Mouse (Mus musculus): Measurements from ENCODE around the gene Ly6g5c. TPM values are rescaled to one million over a fixed set of nuclear protein-coding genes. Genes with fewer than 3 reads are reported as not detected.

Gene Ly6g5c
- polyA plus RNA-seq, 1 experiment from 2014 or later, result not detected

DNA sequence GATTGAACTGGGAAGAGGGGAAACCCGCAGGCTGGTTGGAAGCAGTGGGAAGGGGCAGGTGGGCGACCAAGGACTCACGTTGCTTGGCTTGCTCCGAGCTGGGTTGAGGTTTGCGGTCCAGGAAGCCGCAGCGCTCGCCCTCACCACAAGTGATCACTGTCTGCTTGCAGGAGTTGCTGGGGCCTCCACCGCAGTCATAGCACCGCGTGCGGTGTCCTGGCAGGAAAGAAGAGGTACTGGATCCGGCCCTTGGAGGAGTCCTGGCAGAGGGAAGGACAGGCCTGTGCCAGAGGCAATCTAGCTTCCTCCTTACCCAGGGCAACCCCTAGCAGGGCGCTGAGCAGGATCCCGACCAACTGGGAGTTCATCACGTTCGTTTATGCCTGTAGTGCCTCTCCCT, 34.0 kb upstream of the Ly6g5c start:
- WGBS (ENCODE audit: missing documents), result 18% methylated on average over 17 of the region's 17 CpGs
- Histone ChIP-seq H3K4me3 (ENCODE audit: inconsistent target) (no peak overlapping the region), H3K79me2 (ENCODE audit: inconsistent target) (no peaks in the 10 kb centered on the region), H3K27ac (no peak overlapping the region), H3K36me3 (ENCODE audit: inconsistent target) (no peaks in the 10 kb centered on the region)

DNA sequence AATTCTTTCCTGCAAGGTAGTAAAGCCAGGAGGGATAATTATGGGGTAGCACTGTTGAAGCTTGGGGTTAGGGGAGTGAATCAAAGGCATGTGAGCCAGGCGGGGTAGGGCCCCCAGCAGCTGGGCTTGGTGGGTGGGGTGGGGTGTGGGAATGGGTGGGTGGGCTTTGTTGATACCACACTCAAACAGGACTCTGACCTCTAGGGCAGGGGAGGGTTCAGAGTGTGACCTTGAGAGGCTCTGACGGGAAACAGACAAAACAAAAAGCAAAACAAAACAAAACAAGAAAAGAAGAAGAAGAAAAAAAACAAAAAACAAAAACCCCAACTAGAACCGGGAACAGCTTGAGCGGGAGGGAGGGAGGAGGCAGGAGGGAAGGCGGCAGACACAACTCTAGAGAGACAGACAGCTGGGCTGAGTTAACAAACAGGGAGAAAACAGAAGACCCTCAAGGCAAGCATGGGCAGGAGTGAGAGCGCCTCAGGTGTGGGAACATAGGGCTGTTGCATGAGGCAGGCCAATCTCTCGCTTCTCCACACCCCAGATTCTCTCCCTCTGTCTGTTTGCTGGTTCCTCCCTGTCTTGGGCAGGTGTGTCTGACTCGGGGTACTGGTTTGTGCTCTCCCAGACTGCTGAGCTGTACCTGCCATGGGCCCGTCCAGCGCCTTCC, 31.4 kb upstream of the Ly6g5c start, which contains the start of gene Ly6g6e:
Gene Ly6g6e (plus strand): TSS at position 396 of the 670 bp plus-strand sequence.
- peak within 1 kb of the TSS; percentile 19; the same call in 1 of the 2 replicates for H3K27ac ChIP-seq
- 68% methylated on average over 10 of the region's 10 CpGs for WGBS (ENCODE audit: missing documents)
- peak within 1 kb of the TSS; percentile 29 for H3K4me3 ChIP-seq (ENCODE audit: inconsistent target)
- H3K79me2 ChIP-seq (ENCODE audit: inconsistent target), result no peaks in the 10 kb centered on the region
- no peaks in the 10 kb centered on the region for H3K36me3 ChIP-seq (ENCODE audit: inconsistent target)

DNA sequence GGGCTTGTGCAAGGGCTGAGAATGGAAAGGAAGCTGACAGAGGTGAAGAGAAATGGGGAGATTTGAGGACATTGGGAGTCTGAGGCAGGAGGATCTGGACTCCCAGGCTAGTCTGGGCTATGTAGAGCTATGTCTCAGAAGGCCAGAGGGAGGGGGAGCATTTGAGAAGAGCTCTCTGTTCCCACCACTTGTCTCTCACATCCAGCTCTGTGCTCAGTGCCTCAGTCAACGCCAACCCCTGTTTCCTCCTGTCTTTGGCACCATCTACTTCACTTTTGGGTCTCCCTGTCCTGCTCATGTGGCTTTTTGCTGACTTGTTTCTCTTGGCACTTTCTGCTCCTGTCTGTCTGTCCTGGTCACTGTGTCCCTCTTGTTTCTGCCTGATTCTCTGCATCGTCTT, 30.8 kb upstream of the Ly6g5c start:
- Histone ChIP-seq H3K79me2 (ENCODE audit: inconsistent target) (no peaks in the 10 kb centered on the region), H3K4me3 (ENCODE audit: inconsistent target) (peak overlapping the region; percentile 29), H3K27ac (0 out of 2 replicates have a peak overlapping the region, but pooled peaks have one; percentile 19), H3K36me3 (ENCODE audit: inconsistent target) (no peaks in the 10 kb centered on the region)
- 28% methylated on average over 2 of the region's 2 CpGs for WGBS (ENCODE audit: missing documents)

DNA sequence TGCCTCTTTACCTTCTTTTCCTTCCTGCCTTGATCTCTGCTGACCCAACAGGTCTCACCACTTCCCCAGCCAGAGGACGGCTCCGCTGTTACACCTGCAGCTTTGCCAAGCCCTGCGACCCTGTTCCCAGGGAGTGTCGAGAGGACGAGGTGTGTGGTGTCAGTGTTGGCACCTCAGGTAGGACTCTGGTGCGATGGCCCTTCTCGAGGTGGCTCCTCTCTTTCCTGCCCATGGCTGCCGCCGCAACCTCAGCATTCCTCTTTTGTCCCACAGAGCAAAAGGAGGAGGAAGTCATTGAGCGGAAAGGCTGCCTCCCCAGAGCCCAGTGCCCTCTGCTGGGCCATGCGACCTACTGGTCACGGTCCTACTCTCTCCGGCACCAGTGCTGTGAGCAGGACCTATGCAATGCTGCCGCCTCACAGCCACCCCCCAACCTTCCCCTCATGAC, 30.3 kb upstream of the Ly6g5c start, which contains the start of gene Ly6g6d:
Gene Ly6g6d (minus strand): TSS at position 280 of the 448 bp plus-strand sequence.
- H3K4me3 ChIP-seq (ENCODE audit: inconsistent target), result peak within 1 kb of the TSS; percentile 29
- H3K27ac ChIP-seq, result peak within 1 kb of the TSS; percentile 19; the same call in 1 of the 2 replicates
- H3K79me2 ChIP-seq (ENCODE audit: inconsistent target), result no peaks in the 10 kb centered on the region
- no peaks in the 10 kb centered on the region for H3K36me3 ChIP-seq (ENCODE audit: inconsistent target)
- 2% methylated on average over 14 of the region's 14 CpGs for WGBS (ENCODE audit: missing documents)

DNA sequence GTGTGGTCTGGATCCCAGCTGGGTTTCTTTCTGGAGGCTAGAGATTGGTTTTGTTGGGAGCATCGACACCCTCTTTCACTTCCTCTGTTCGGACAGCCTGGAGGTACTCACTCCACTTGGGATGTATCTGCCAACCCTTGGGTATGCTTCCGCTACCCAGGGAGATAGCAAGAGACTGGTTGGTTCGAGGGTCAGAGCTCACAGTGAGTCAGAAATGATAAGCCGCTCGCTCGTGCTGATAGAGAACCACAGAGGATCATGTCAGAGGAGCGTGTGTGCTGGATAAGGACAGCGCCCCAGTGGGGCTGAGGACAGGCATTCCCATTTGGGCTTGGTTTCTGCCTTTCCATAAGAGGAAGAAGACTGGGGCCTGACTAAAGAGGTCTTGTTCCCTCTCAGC, 28.3 kb upstream of the Ly6g5c start:
- H3K4me3 ChIP-seq (ENCODE audit: inconsistent target), result no peak overlapping the region
- no peaks in the 10 kb centered on the region for H3K36me3 ChIP-seq (ENCODE audit: inconsistent target)
- H3K27ac ChIP-seq, result no peak overlapping the region
- WGBS (ENCODE audit: missing documents), result 65% methylated on average over 9 of the region's 9 CpGs
- no peaks in the 10 kb centered on the region for H3K79me2 ChIP-seq (ENCODE audit: inconsistent target)

DNA sequence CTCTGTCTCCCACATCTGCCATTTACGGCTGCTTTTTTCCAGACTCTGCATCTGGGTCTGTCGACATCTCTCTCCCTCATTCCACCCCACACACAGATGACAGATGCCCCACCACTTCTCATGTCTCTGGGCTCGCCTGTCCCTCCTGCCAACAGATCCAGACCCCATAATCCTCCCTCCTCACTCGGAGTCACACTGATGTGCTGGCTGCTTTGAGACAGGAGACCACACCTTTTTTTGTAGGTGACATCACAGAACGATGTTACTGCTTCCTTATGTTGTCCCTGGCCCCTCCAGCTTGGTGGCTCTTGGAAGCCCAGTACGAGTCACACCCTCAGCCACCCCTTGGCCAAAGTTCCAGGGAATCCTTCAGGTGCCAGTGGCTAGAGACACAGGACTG, 27.8 kb upstream of the Ly6g5c start:
- Histone ChIP-seq H3K79me2 (ENCODE audit: inconsistent target) (no peaks in the 10 kb centered on the region), H3K4me3 (ENCODE audit: inconsistent target) (no peak overlapping the region), H3K36me3 (ENCODE audit: inconsistent target) (no peaks in the 10 kb centered on the region), H3K27ac (no peak overlapping the region)
- 77% methylated on average over 5 of the region's 6 CpGs for WGBS (ENCODE audit: missing documents)

DNA sequence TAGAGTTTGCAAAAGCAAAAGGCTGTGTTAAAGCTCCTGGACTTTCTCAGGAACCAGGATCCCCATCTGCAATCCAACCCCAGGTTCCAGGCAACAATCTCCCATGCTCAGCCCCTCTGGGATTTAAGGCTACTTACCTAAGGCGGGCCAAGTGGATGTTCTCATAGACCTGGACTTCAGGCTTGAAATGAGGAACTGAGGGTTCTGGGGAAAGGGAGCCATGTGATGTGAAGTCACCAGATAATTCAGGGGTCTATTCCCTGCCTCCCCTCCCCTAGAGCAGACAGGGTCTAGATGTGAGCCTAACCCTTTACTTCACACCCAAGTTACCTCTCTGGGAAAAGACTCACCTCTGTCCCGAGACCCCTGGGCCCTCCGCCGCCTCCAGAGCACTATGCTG, 27.4 kb upstream of the Ly6g5c start:
- H3K4me3 ChIP-seq (ENCODE audit: inconsistent target), result no peak overlapping the region
- no peak overlapping the region for H3K27ac ChIP-seq
- no peaks in the 10 kb centered on the region for H3K79me2 ChIP-seq (ENCODE audit: inconsistent target)
- H3K36me3 ChIP-seq (ENCODE audit: inconsistent target), result no peaks in the 10 kb centered on the region
- 95% methylated on average over 4 of the region's 4 CpGs for WGBS (ENCODE audit: missing documents)

DNA sequence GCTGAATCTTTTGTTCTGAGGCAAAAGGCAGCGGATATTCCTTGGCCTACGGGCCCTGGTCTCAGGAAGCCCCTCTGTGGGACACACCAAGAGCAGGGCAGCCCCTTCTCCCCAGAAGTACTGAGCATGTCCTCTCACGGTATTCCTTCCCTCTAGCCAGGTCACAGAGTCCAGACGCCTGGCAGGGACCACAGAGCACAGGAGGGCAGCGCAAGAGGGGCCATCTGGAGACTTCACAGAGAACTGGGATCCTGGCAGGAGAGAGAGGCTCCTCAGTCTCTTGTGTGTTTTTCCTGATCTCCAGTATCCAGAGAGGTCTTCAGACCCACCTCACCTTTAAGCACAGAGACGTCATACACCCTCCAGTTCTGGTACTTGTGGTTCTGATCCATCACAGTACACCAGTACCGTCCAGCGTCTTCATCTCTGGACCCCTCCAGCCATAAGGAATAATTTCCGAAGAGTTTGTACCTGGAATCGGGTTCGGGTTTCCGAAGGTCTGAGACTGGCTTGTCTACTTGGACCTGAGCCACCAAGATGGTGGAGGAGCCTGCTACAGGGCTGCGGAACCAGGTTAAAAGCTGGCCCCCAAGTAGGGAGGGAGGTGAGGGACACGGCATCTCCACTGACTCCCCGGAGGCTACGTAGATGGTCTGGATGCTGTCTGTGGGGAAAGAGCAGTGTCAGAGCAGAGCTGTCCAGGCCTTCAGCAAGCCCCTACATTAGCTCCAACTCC, 25.1 kb upstream of the Ly6g5c start:
- no peak overlapping the region for H3K4me3 ChIP-seq (ENCODE audit: inconsistent target)
- 94% methylated on average over 16 of the region's 16 CpGs for WGBS (ENCODE audit: missing documents)
- no peaks in the 10 kb centered on the region for H3K79me2 ChIP-seq (ENCODE audit: inconsistent target)
- no peak overlapping the region for H3K27ac ChIP-seq
- H3K36me3 ChIP-seq (ENCODE audit: inconsistent target), result no peaks in the 10 kb centered on the region

DNA sequence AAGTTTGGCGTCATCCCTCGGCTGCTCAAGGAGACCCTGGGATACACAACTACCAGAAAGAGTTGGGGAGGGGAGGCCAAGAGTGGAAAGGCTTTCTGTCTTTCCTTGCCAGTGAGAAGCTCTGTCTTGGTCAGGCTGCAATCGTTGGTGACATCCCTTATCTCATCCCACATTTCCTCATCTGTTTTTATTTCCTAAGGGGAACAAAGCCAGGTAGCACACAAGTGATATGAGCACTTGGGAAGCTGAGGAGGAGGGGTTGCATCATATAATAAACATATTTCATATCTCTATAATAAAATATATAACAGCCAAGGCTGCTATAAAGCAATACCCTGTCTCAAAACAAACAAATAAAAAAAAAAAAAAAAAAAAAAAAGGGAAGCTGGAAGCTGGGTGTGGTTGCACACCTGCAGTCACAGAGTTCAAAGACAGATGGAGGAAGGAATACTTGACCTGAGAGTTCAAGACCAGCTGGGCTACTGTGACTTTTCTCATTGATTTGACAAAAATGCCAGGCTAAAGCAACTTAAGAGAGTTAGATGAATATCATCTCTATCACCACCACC, 24.1 kb upstream of the Ly6g5c start:
- Histone ChIP-seq H3K36me3 (ENCODE audit: inconsistent target) (no peaks in the 10 kb centered on the region), H3K79me2 (ENCODE audit: inconsistent target) (no peaks in the 10 kb centered on the region), H3K4me3 (ENCODE audit: inconsistent target) (no peak overlapping the region), H3K27ac (no peak overlapping the region)
- WGBS (ENCODE audit: missing documents), result 63% methylated on average over 3 of the region's 3 CpGs

DNA sequence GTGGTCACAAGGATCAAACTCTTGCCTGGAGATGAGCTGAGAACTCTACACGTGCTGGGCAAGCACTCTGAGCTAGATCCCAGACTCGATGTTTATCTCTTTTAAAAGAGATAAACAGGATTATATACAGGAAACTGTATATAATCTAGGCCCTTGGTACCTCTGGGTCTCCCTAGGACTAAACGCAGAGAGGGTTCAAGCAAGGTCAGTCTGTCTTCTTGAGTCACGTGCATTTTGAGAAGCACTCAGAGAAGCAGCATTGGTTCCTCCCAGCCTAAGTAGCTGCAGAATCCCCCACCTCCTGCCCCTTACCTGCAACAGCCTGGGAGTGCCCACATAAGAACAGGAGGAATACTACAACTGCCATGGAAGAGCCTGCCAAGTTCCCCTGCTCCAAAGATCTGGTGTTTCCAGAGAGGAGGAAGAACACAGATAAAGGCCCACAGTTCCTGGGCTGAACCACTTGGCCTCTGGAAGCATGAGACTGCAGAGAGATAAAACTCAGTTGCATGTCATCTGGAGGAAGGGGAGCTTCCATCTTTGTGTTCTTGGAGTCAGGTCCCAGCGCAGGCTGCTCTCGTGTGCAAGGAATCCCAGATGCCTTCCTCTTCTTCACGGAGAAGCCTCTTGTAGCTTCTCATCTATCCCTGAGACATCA, 22.7 kb upstream of the Ly6g5c start, which contains the start of gene Ly6g6f:
Gene Ly6g6f (minus strand): TSS at position 403 of the 658 bp plus-strand sequence.
- H3K27ac ChIP-seq, result no peak within 1 kb of the TSS
- H3K4me3 ChIP-seq (ENCODE audit: inconsistent target), result no peak within 1 kb of the TSS
- WGBS (ENCODE audit: missing documents), result 91% methylated on average over 7 of the region's 7 CpGs

DNA sequence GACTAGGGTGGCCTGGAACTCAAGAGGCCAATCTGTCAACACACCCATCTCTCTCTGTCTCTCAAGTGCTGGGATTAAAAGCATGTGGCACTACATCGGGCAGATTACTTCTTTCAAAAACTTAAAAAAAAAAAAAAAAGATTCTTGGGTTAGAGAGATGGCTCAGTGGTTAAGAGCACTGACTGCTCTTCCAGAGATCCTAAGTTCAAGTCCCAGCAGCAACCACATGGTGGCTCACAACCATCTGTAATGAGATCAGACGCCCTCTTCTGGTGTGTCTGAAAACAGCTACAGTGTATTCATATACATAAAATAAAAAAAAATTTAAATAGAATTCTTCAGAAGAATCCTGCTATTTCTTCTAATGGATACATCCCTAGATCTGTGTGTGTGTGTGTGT, 19.9 kb upstream of the Ly6g5c start:
- Histone ChIP-seq H3K79me2 (ENCODE audit: inconsistent target) (peaks cover 13% of the 10 kb centered on the region; the same call in 1 of the 2 replicates), H3K27ac (no peak overlapping the region), H3K36me3 (ENCODE audit: inconsistent target) (peaks cover 16% of the 10 kb centered on the region), H3K4me3 (ENCODE audit: inconsistent target) (no peak overlapping the region)
- WGBS (ENCODE audit: missing documents), result 47% methylated on average over 2 of the region's 2 CpGs

More for the DNA sequence above, 22.7 kb upstream of the Ly6g5c start, which contains the start of gene Ly6g6f:
- H3K79me2 ChIP-seq (ENCODE audit: inconsistent target), result peaks cover 8% of the 10 kb centered on the region; the same call in 1 of the 2 replicates
- no peaks in the 10 kb centered on the region for H3K36me3 ChIP-seq (ENCODE audit: inconsistent target)

DNA sequence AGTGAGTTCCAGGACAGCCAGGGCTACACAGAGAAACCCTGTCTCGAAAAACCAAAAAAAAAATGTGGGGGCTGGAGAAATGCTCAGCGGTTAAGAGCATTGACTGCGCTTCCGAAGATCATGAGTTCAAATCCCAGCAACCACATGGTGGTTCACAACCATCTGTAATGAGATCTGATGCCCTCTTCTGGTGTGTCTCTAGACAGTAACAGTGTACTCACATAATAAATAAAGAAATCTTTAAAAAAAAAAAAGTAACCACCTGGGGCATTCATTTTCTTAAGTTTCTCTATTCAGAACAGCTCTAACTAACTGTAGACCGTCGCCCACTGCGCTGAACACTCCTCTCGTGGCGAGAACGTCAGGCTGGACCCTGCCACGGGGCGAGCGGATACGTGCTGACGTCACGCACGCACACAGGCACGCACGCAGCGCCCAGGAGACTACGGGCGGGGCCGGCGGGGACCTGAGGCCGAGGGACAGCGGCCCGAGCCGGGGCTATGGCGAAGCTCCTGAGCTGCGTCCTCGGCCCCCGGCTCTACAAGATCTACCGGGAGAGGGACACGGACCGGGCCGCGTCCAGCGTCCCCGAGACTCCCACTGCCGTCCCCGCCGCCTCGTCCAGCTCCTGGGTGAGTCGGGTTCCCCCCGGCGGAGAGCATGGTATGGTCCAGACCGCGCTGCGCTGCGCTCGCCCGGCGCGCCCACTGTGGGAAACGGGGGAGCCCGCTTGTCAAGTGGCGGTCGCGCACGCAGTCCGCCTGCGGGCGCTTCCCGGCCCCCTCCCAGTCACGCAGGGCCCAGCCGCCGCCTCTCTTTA, 19.0 kb upstream of the Ly6g5c start, which contains the start of gene Abhd16a:
Gene Abhd16a (plus strand): TSS at position 439 of the 820 bp plus-strand sequence.
- H3K4me3 ChIP-seq (ENCODE audit: inconsistent target), result peak within 1 kb of the TSS; percentile 68
- H3K36me3 ChIP-seq (ENCODE audit: inconsistent target), result peaks cover 25% of the 10 kb centered on the region
- peaks cover 13% of the 10 kb centered on the region; the same call in 1 of the 2 replicates for H3K79me2 ChIP-seq (ENCODE audit: inconsistent target)
- WGBS (ENCODE audit: missing documents), result 3% methylated on average over 66 of the region's 67 CpGs
- peak within 1 kb of the TSS; percentile 47 for H3K27ac ChIP-seq

DNA sequence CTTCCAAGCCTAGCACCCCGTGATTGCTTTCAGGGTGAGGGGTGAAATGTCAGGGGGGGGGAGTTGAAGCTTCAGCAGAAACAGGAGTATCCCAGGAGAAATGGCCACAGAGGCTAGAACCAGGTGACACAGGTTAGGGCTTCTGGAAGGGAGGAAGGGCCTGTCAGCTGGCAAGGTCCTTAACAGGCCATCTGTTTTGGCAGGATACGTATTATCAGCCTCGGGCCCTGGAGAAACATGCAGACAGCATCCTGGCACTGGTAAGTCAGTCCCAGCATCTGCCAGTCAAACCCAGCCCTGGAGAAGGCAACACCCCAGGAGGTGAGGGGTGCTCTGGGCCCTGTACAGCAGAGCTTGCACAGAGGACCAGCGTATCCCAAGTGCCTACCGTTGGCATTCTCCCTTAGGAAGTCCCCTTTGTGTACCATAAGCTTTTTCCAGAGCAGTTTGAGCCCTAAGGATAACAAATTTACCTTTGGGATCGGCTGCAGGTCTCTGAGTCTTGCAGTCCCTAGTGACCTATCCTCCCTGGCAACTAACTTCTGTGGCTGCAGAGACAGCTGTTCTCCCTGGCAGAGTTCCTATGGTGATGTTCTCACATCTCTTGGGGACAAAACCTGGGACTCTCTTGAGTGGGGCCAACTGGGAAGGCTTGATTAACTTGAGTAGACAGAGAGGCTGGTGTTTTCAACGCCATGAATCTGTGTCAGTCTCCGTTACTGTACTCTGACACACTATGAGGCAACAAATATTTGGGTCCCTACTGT, 17.7 kb upstream of the Ly6g5c start:
- Histone ChIP-seq H3K36me3 (ENCODE audit: inconsistent target) (peaks cover 27% of the 10 kb centered on the region), H3K27ac (no peak overlapping the region), H3K4me3 (ENCODE audit: inconsistent target) (peak overlapping the region; percentile 68), H3K79me2 (ENCODE audit: inconsistent target) (peaks cover 13% of the 10 kb centered on the region; the same call in 1 of the 2 replicates)
- WGBS (ENCODE audit: missing documents), result 74% methylated on average over 8 of the region's 8 CpGs
